Mouse (Mus musculus) spleen, postnatal 4 days (tissue): ENCODE measurements at regions not wholly inside any gene's neighbourhood (a gene's known extent, or its start where the extent isn't known, plus 50 kb on each side); places are given as distances from the start of the nearest gene placed in this dataset.
"Not testable (repeated sequence)": the region's sequence is repeated elsewhere in the genome, so short reads cannot be mapped to it uniquely, and the experiment has no call there.

Source experiments
- DNase-seq, 2 experiments: peaks; one replicate each; pipeline ENCODE4 v3.0.0; 2022; ENCODE audit warnings: low spot score in 2 of 2

DNA sequence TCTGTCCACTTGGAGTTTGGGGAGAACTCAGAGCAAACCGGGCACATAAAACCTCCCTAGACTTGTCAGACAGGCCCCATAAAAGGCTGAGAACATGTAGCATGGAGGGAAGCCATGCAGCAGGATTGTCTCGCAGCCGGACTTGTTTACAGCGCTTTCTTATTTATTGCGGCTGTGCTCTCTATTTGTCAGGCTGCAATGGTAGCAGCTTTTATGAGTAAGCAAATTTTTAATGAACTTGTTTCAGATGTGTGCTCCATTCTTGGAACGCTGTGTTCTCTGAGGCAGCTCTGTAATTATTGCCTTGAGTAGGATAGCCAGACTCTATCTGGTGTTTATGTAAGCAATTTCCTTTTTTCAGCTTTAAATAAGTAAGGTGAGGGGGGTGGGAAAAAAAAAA lies 169.2 kb upstream of the Camk1g start:
- DNase-seq: no peak

DNA sequence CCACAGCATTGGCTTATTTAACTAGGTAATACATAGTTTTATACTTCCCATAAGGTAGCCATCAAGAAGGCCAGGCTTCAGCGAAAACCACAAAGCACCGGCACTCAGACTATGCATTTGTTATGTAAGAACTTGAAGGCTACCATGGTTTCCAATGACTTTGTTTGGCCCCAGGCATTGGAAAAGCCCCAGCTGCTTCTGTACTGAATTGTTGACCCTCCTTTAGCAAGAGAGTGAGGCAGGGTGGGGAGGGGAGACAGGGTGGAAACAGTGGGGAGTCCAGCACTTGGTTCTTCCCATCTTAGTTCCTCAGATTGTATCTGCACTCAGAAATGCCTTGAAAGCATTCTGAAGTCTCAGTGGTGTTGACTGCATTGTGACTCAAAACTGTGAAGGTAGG lies 168.3 kb upstream of the Camk1g start:
- DNase-seq: no peak

DNA sequence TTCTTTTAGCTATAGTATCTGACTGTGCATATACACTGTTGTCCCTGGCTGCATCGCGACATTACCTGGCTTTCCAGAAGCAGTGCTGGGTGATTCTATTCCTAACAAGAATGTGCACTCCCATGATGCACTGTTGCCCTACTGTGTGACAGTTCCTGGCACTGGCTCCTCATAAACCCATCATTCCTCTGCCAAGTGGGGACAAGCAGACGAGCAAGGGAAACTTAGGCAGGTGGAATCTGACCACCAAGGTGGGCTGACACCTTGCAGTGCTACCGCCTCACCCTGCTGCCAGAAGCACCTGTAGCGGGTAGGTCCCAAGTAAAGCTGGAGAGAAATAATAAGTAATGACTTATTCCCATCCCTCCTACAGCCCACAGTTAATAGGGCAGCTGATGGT lies 167.5 kb upstream of the Camk1g start:
- DNase-seq: no peak

DNA sequence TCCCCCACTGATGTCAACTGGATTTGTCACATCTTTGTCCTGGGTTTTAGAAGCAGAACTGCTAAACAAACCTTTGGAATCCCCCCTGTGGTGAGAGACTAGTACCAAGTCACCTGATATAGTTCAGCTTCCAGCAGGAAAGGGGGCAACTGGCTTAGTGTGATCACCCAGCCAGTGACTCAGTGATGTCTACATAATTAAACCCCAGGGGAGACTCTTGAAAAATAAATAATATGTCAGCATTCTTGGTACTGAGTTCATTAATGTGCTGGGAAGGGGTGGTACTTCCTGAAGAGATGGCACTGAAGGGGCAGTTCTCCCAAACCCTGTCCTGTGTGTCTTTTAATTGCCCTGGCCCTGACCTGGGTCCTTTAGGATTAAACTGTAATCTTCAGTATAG lies 166.5 kb upstream of the Camk1g start:
- no peak for DNase-seq

DNA sequence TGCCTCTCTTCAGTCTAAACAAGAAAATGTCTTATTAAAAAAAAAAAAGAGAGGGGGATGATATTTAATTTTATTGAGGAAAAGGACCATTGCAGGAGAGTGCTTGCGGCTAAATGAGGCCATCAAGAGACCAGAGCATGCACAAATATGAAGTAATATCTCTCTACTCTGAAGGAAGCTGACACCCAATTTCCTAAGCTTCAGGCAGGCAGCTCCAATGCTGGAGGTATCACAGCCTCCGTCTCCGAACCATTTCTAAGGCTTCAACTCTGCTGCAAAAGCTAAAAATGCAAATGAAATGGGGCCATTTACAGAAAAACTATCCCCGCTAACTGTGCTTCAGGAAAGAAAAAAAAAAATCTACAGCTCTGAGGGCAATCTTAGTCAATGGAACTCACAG lies 164.4 kb upstream of the Camk1g start:
- DNase-seq: no peak

GRCm38 (mm10) chr1:193526501-193526900 lies 156.4 kb upstream of the Camk1g start:
- no peak for DNase-seq

- no peak for DNase-seq
Measured at GRCm38 (mm10) chr1:193522007-193522406, 151.9 kb upstream of the Camk1g start.

DNA sequence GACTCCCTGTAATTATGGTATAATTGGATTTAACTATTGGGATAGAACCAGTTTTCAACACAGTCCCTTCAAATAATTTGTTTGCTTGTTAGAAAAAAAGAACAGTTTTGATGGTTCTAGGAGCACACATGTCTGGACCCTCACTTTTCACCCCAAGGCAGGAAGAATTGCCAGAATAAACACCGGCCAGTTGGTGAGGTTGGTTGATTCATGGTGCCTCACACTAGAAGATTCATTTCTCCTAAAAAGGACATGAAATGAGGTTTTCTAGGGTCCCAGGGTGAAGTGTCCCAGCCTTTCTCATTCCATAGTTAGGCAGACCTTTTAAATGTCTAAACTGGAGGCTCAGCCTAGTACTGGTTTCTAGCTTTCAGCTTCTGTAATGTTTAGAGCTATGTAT lies 148.7 kb upstream of the Camk1g start:
- no peak for DNase-seq

GRCm38 (mm10) chr1:193517968-193518367 lies 147.9 kb upstream of the Camk1g start:
- DNase-seq: no peak

- no peak for DNase-seq
Measured at GRCm38 (mm10) chr1:193517293-193517692, 147.2 kb upstream of the Camk1g start.

DNA sequence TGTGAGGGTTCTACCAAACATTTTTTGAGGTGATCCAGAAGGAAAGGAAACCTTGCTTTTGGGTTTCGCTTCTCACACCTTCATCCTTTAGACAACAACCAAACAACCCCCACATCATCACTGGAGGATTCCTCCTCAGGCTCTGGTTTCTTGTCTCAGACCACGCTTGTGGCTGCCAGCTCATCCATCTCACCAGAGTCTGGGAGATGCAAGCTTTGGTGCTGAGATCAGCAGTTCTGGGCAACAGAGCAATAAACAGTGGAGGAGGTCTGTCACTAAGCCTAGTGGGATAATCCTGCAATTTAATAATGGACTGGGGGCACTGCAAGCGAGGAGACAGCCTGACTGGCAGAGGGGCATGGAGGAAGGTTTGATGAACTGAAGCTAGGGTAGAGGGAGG lies 146.3 kb upstream of the Camk1g start:
- DNase-seq: no peak

DNA sequence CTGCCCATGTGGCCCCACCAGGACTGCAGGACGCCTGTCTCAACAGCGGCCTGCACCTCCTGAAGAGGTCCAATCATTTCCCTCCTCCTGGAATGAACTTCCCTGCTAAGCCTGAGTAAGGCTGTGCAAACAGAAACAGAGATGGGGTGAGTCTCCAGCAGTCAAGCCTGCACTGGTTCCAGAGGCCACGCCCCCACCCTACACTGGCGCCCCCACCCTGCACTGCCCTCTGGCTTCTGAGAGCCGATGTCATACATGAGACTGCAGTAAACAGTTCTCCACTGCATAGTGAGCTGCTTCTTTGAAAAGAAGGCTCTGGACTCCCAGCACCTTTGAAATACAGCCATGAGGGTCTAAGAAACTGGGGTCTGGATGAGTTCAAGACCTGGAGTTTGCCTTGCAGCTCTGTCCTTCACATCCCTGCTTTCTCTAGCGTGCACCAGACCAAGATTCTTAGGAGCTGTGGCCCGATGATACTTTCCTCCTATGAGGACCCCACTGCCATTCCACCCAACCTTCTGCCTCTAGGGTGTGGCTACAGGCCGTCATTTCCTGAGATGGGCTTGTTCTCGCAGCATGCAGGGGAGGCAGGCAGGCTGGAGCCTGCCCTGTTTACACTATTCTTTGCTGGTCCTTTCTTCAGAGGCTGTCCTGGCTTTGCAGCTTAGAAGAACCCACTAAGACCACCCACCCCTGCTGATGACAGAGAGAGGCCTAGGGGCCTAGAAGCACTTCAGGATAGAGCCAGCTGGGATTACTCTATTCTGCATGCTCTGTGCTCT lies 144.0 kb upstream of the Camk1g start:
- no peak for DNase-seq

- no peak for DNase-seq
Measured at GRCm38 (mm10) chr1:193510066-193510793, 140.1 kb upstream of the Camk1g start.

GRCm38 (mm10) chr1:193508271-193508670 lies 138.2 kb upstream of the Camk1g start:
- DNase-seq: no peak

- DNase-seq: no peak
Measured at GRCm38 (mm10) chr1:193506991-193507390, 136.9 kb upstream of the Camk1g start.

DNA sequence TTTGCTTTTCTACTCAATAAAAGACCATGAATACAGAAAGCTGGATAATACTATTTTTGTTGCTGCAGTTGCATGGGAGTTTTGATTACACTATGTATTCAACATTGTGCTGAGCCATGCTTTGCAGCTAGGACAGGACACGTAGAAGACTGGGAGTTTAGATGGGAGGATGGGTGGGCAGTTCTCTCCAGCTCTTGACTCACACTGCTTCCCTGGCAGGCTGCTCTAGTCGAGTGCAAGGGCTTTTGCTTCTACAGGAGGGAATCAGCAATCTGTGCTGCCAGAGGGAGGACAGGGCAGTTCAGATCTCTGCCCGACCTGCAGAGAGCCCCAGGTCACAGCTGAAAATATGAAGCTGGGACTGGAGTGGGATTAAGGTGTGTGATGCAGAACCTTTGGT lies 135.3 kb upstream of the Camk1g start:
- DNase-seq: no peak

GRCm38 (mm10) chr1:193504611-193505010 lies 134.5 kb upstream of the Camk1g start:
- no peak for DNase-seq

GRCm38 (mm10) chr1:193503624-193504325 lies 133.7 kb upstream of the Camk1g start:
- no peak for DNase-seq

- DNase-seq: no peak
Measured at GRCm38 (mm10) chr1:193496265-193497183, 126.4 kb upstream of the Camk1g start.

GRCm38 (mm10) chr1:193488039-193488438 lies 117.9 kb upstream of the Camk1g start:
- no peak for DNase-seq

DNA sequence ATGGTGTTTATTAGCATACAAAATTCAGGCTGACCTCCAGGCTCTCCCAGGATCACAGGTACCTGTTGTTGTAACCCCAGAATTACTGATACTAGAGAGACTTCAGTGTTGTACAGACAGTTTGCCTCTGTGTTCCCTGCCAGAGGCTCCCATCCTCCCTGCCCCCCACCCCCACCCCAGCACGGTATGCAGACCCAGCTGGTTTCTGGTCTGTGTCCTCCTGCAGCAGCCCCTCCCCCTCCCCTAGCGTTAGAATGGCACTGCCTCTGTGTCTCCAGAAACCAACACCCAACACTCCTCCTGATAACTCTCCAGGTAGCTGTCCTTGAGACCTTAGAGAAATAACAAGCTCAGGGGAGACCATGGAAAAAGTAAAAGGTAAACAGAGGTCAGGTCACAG lies 116.6 kb upstream of the Camk1g start:
- DNase-seq: not testable (repeated sequence)

- DNase-seq: no peak
Measured at GRCm38 (mm10) chr1:193484977-193485376, 114.9 kb upstream of the Camk1g start.
